Mouse (Mus musculus): ENCODE results near the gene Paqr7. TPM values are rescaled to one million over a fixed set of nuclear protein-coding genes. Genes with fewer than 3 reads are reported as not detected.

Paqr7 gene
- polyA plus RNA-seq, 1 experiment: 146 TPM

DNA sequence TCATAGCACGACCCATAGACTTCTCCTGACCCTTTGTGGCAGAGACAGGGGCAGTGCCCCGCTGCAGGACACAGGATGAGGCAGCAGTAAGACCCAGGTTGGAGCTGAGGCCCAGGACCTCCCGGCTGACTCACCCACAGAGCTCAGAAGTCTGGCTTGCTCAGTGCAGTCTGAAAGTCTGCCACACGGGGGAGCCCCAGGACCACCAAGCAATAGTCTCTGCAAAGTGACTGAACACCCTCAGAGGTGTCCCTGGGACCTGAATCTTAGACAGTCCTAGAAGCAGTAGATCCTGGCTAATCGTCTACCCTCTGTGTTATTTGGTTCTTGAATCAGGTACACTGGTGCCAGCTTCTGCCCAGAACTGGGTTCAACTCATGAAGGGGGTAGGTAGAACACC lies 46.8 kb downstream of the Paqr7 start:
- TF ChIP-seq POLR2A (IDR thresholded peaks at IDR 0.05; ENCODE audit: borderline replicate concordance, extremely low read depth, low read depth, low read length): no peak
- peak; percentile 94 for TF ChIP-seq CTCF (IDR thresholded peaks at IDR 0.05; ENCODE audit: insufficient read depth, low read length)
- peak; percentile 96 for DNase-seq
- Histone ChIP-seq H3K4me1 (ENCODE audit: control insufficient read depth, insufficient read depth, low read length) (peaks cover 8% of the 10 kb centered on the region), H3K4me3 (replicated peaks; ENCODE audit: extremely low read depth, low read depth, low read length) (no peak overlapping the region)
- WGBS: 7% methylated on average over 5 of the region's 5 CpGs

DNA sequence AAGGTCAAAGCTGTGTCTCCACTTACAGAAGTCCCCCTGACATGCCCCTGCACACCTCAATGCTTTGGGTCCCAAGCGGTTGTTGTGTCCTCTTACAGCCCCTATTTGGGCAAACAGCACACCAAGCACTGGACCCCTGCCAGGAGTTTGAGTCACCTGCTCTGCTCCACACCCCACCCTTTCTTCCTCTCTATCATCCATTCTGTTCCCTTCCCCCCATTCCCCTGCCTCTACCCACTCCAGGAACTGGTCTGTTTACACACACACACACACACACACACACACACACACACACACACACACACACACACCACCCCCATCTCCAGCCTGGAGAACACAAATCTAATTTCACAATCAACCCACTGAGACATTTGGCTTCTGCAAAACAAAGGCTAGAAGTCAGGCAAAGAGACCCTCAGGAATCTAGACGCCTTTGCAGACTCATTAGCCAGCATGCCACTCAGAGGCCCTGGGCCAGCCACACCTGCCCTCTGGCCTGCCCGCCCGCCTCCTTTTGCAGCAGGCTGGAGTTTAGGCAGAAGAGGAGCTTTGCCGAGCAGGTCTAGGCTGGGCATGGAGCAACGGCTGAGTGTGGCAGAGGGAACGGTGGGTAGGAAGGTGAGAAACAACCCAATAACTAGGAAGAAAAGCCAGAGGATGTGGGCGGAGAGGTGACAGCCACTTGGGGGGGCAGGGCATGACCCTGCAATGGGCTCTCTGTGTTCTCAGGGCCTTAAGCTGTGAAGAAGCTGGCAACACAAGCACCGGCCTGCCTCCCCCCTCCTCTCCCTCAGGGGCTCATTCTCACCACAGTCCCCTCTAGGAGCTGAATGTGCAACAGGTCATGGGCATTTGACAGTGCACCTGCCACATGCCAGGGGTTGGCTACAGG lies 50.6 kb downstream of the Paqr7 start:
- Histone ChIP-seq H3K4me1 (ENCODE audit: control insufficient read depth, insufficient read depth, low read length) (peaks cover 13% of the 10 kb centered on the region), H3K4me3 (replicated peaks; ENCODE audit: extremely low read depth, low read depth, low read length) (no peak overlapping the region)
- peak; percentile 53 for DNase-seq
- TF ChIP-seq POLR2A (IDR thresholded peaks at IDR 0.05; ENCODE audit: borderline replicate concordance, extremely low read depth, low read depth, low read length) (peak; percentile 20; the same call in 1 of the 2 replicates), CTCF (IDR thresholded peaks at IDR 0.05; ENCODE audit: insufficient read depth, low read length) (no peak)
- 53% methylated on average over 9 of the region's 9 CpGs for WGBS

- TF ChIP-seq POLR2A (IDR thresholded peaks at IDR 0.05; ENCODE audit: borderline replicate concordance, extremely low read depth, low read depth, low read length): no peak
- TF ChIP-seq CTCF (IDR thresholded peaks at IDR 0.05; ENCODE audit: insufficient read depth, low read length): no peak
- Histone ChIP-seq H3K4me3 (replicated peaks; ENCODE audit: extremely low read depth, low read depth, low read length) (no peak overlapping the region), H3K4me1 (ENCODE audit: control insufficient read depth, insufficient read depth, low read length) (peaks cover 17% of the 10 kb centered on the region)
- WGBS: 40% methylated on average over 18 of the region's 18 CpGs
- no peak for DNase-seq
Observed at GRCm38 (mm10) chr4:134548169-134548938, 51.9 kb downstream of the Paqr7 start.

GRCm38 (mm10) chr4:134549899-134550298 lies 53.4 kb downstream of the Paqr7 start:
- DNase-seq: no peak
- WGBS: 97% methylated on average over 8 of the region's 8 CpGs
- Histone ChIP-seq H3K4me1 (ENCODE audit: control insufficient read depth, insufficient read depth, low read length) (peaks cover 17% of the 10 kb centered on the region), H3K4me3 (replicated peaks; ENCODE audit: extremely low read depth, low read depth, low read length) (no peak overlapping the region)
- TF ChIP-seq POLR2A (IDR thresholded peaks at IDR 0.05; ENCODE audit: borderline replicate concordance, extremely low read depth, low read depth, low read length) (no peak), CTCF (IDR thresholded peaks at IDR 0.05; ENCODE audit: insufficient read depth, low read length) (0 out of 2 replicates have a peak, but pooled peaks have one; percentile 14)

- Histone ChIP-seq H3K4me1 (ENCODE audit: control insufficient read depth, insufficient read depth, low read length) (peaks cover 17% of the 10 kb centered on the region), H3K4me3 (replicated peaks; ENCODE audit: extremely low read depth, low read depth, low read length) (peak within 1 kb of the TSS; percentile 63)
- DNase-seq: peak; percentile 57
- TF ChIP-seq CTCF (IDR thresholded peaks at IDR 0.05; ENCODE audit: insufficient read depth, low read length) (no peak), POLR2A (IDR thresholded peaks at IDR 0.05; ENCODE audit: borderline replicate concordance, extremely low read depth, low read depth, low read length) (no peak)
- under 1% methylated on average over 65 of the region's 67 CpGs for WGBS
Observed at GRCm38 (mm10) chr4:134551494-134552316, 55.2 kb downstream of the Paqr7 start, which contains the start of gene Selenon. TSS of gene Selenon (minus strand) at chr4:134552166.

- DNase-seq: no peak
- 93% methylated on average over 1 of the region's 1 CpGs for WGBS
- no peak for TF ChIP-seq POLR2A (IDR thresholded peaks at IDR 0.05; ENCODE audit: borderline replicate concordance, extremely low read depth, low read depth, low read length)
- no peak for TF ChIP-seq CTCF (IDR thresholded peaks at IDR 0.05; ENCODE audit: insufficient read depth, low read length)
- Histone ChIP-seq H3K4me1 (ENCODE audit: control insufficient read depth, insufficient read depth, low read length) (peaks cover 5% of the 10 kb centered on the region), H3K4me3 (replicated peaks; ENCODE audit: extremely low read depth, low read depth, low read length) (no peak overlapping the region)
Observed at GRCm38 (mm10) chr4:134553631-134554030, 57.1 kb downstream of the Paqr7 start.

DNA sequence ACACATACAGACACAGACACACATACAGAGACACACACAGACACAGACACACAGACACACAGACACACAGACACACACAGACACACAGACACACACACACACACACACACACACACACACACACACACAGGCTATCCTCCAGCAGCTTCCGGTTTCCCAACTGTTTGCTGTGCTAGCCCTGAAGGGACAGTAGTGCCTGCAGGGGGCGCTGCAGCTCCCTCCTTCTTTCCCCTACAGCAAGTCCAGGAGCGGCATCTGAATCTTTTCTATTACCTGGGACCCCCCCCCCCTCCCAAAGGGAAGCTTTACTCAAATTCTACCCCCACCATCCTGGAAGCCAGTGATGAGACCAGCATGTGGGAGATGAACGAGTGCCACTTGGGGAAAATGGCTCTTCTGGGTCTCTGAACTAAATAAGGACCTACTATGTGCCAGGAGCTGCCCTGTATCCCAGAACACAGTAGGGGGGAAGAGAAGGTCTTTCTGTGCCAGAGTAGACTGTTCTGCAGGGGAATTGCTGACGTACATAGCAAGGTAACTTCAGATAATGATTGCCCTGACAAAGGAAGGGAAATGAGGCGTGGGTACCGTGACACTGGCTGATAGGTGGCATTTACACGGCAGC lies 59.6 kb downstream of the Paqr7 start:
- no peak for TF ChIP-seq POLR2A (IDR thresholded peaks at IDR 0.05; ENCODE audit: borderline replicate concordance, extremely low read depth, low read depth, low read length)
- TF ChIP-seq CTCF (IDR thresholded peaks at IDR 0.05; ENCODE audit: insufficient read depth, low read length): peak; percentile 36; the same call in 1 of the 2 replicates
- Histone ChIP-seq H3K4me1 (ENCODE audit: control insufficient read depth, insufficient read depth, low read length) (peaks cover 3% of the 10 kb centered on the region), H3K4me3 (replicated peaks; ENCODE audit: extremely low read depth, low read depth, low read length) (no peak overlapping the region)
- 70% methylated on average over 8 of the region's 8 CpGs for WGBS
- DNase-seq: no peak

GRCm38 (mm10) chr4:134557626-134558249 lies 61.2 kb downstream of the Paqr7 start:
- Histone ChIP-seq H3K4me3 (replicated peaks; ENCODE audit: extremely low read depth, low read depth, low read length) (no peak overlapping the region), H3K4me1 (ENCODE audit: control insufficient read depth, insufficient read depth, low read length) (no peaks in the 10 kb centered on the region)
- 21% methylated on average over 16 of the region's 16 CpGs for WGBS
- DNase-seq: no peak
- TF ChIP-seq POLR2A (IDR thresholded peaks at IDR 0.05; ENCODE audit: borderline replicate concordance, extremely low read depth, low read depth, low read length): no peak
- no peak for TF ChIP-seq CTCF (IDR thresholded peaks at IDR 0.05; ENCODE audit: insufficient read depth, low read length)

All from lung, adult 2 months (tissue).